Mouse (Mus musculus) kidney, embryonic 15.5 days (tissue): Measurements from ENCODE around the gene Tspear. TPM values are rescaled to one million over a fixed set of nuclear protein-coding genes. Genes with fewer than 3 reads are reported as not detected.
"Not testable (repeated sequence)": the region's sequence is repeated elsewhere in the genome, so short reads cannot be mapped to it uniquely, and the experiment has no call there.

Source experiments
- ATAC-seq: fragments of 200-750 bp; cut with Nextera tagmentation; replicated peaks from 2 replicates; pipeline ENCODE4 v1.8.0; 2017; ENCODE audit warnings: moderate TSS enrichment; ENCODE audit not compliant: low FRiP score
- H3K27ac ChIP-seq: fragments of 300-500 bp; sonication (generic); 2 replicates; pipeline ENCODE4 v1.5.1; 2015; ENCODE audit warnings: mild to moderate bottlenecking, inconsistent platforms
- H3K27me3 ChIP-seq: fragments of 300-500 bp; sonication (generic); 2 replicates; pipeline ENCODE4 v1.6.1; 2015; ENCODE audit warnings: inconsistent platforms
- H3K36me3 ChIP-seq: fragments of 300-500 bp; sonication (generic); 2 replicates; pipeline ENCODE4 v1.6.1; 2015; ENCODE audit warnings: inconsistent platforms
- H3K4me1 ChIP-seq: fragments of 300-500 bp; sonication (generic); 2 replicates; pipeline ENCODE4 v1.6.1; 2015; ENCODE audit warnings: inconsistent platforms
- H3K4me2 ChIP-seq: fragments of 300-500 bp; sonication (generic); 2 replicates; pipeline ENCODE4 v1.6.1; 2015; ENCODE audit warnings: moderate library complexity, mild to moderate bottlenecking, inconsistent platforms
- H3K4me3 ChIP-seq: fragments of 300-500 bp; sonication (generic); replicated peaks from 2 replicates; pipeline ENCODE4 v1.5.1; 2015; ENCODE audit warnings: mild to moderate bottlenecking, inconsistent platforms
- H3K9ac ChIP-seq: fragments of 300-500 bp; sonication (generic); 2 replicates; pipeline ENCODE4 v1.6.1; 2015; ENCODE audit warnings: mild to moderate bottlenecking, inconsistent platforms
- H3K9me3 ChIP-seq: fragments of 300-500 bp; sonication (generic); replicated peaks from 2 replicates; pipeline ENCODE4 v1.6.1; 2016; ENCODE audit warnings: inconsistent platforms
- WGBS: fragments of 180-500 bp; shearing (Covaris S2); methylation state at CpG from one replicate; pipeline ENCODE4 v1.1.7; 2015; ENCODE audit warnings: mixed read lengths; 5-methylcytosine and 5-hydroxymethylcytosine counted together
- polyA plus RNA-seq: library from polyadenylated mRNA; unstranded; fragments of >200 nt; fragmentation: Nextera tagmentation; extraction: Ambion mirVana; gene quantifications from 2 replicates; pipeline ENCODE4 v1.2.1, GENCODE M21; 2015

Gene Tspear
- polyA plus RNA-seq, 1 experiment from 2014 or later, result 0.90 TPM

- not testable (repeated sequence) for H3K9me3 ChIP-seq, ATAC-seq
- WGBS, result 47% methylated on average over 3 of the region's 3 CpGs
These were observed 112.0 kb downstream of the Tspear start for GRCm38 (mm10) chr10:77798164-77798920.

GRCm38 (mm10) chr10:77798921-77799508, 112.6 kb downstream of the Tspear start, which contains the start of gene Gm19668:
Gene Gm19668 (minus strand): TSS chr10:77799133.
- H3K9ac ChIP-seq, result no peak within 1 kb of the TSS
- H3K27me3 ChIP-seq, result no peaks in the 10 kb centered on the region
- no peak within 1 kb of the TSS for H3K4me2 ChIP-seq
- no peaks in the 10 kb centered on the region for H3K9me3 ChIP-seq
- H3K4me1 ChIP-seq, result 0 out of 2 replicates have a peak, but pooled peaks cover 2% of the 10 kb centered on the region
- 46% methylated on average over 8 of the region's 8 CpGs for WGBS
- no peaks in the 10 kb centered on the region for H3K36me3 ChIP-seq
- no peak for ATAC-seq
- no peak within 1 kb of the TSS for H3K27ac ChIP-seq
- no peak within 1 kb of the TSS for H3K4me3 ChIP-seq

More at GRCm38 (mm10) chr10:77798164-77798920, 112.0 kb downstream of the Tspear start:
- H3K27me3 ChIP-seq, H3K27ac ChIP-seq, H3K36me3 ChIP-seq, H3K4me3 ChIP-seq, H3K4me1 ChIP-seq, H3K4me2 ChIP-seq, H3K9ac ChIP-seq: not testable (repeated sequence)

GRCm38 (mm10) chr10:77804095-77804494, 117.7 kb downstream of the Tspear start:
- WGBS, result 84% methylated on average over 3 of the region's 3 CpGs
- Histone ChIP-seq H3K9ac (no peak overlapping the region), H3K4me2 (no peak overlapping the region), H3K36me3 (no peaks in the 10 kb centered on the region), H3K4me1 (no peaks in the 10 kb centered on the region), H3K27me3 (no peaks in the 10 kb centered on the region), H3K27ac (no peak overlapping the region), H3K4me3 (no peak overlapping the region), H3K9me3 (no peaks in the 10 kb centered on the region)
- ATAC-seq, result no peak

- Histone ChIP-seq H3K9ac (no peak within 1 kb of the TSS), H3K27ac (no peak within 1 kb of the TSS), H3K9me3 (no peaks in the 10 kb centered on the region), H3K36me3 (no peaks in the 10 kb centered on the region), H3K4me2 (no peak within 1 kb of the TSS), H3K4me3 (no peak within 1 kb of the TSS), H3K4me1 (no peaks in the 10 kb centered on the region), H3K27me3 (no peaks in the 10 kb centered on the region)
- ATAC-seq, result no peak
- 68% methylated on average over 5 of the region's 5 CpGs for WGBS
These were observed 125.4 kb downstream of the Tspear start, which contains the start of gene Gm9507 for GRCm38 (mm10) chr10:77811743-77812142. Gene Gm9507 (minus strand): TSS chr10:77811843.

- Histone ChIP-seq H3K9ac (no peak within 1 kb of the TSS), H3K4me3 (no peak within 1 kb of the TSS), H3K27ac (no peak within 1 kb of the TSS), H3K36me3 (no peaks in the 10 kb centered on the region), H3K4me2 (no peak within 1 kb of the TSS), H3K27me3 (no peaks in the 10 kb centered on the region), H3K4me1 (no peaks in the 10 kb centered on the region), H3K9me3 (no peaks in the 10 kb centered on the region)
- WGBS, result 53% methylated on average over 4 of the region's 4 CpGs
- ATAC-seq, result no peak
These were observed 128.0 kb downstream of the Tspear start, which contains the start of gene Gm2696 for GRCm38 (mm10) chr10:77814382-77814781. Gene Gm2696 (plus strand): TSS chr10:77814682.

- no peak overlapping the region for H3K4me2 ChIP-seq
- H3K4me1 ChIP-seq, result no peaks in the 10 kb centered on the region
- no peak overlapping the region for H3K27ac ChIP-seq
- H3K9me3 ChIP-seq, result no peaks in the 10 kb centered on the region
- no peak overlapping the region for H3K9ac ChIP-seq
- ATAC-seq, result no peak
- 30% methylated on average over 5 of the region's 5 CpGs for WGBS
- H3K36me3 ChIP-seq, result no peaks in the 10 kb centered on the region
- no peaks in the 10 kb centered on the region for H3K27me3 ChIP-seq
- no peak overlapping the region for H3K4me3 ChIP-seq
These were observed 129.1 kb downstream of the Tspear start for GRCm38 (mm10) chr10:77815514-77815913.

GRCm38 (mm10) chr10:77818523-77818922, 132.2 kb downstream of the Tspear start:
- ATAC-seq, result no peak

GRCm38 (mm10) chr10:77819203-77819602, 132.8 kb downstream of the Tspear start:
- Histone ChIP-seq H3K4me2 (no peak overlapping the region), H3K4me3 (no peak overlapping the region), H3K9ac (no peak overlapping the region), H3K27me3 (no peaks in the 10 kb centered on the region), H3K27ac (no peak overlapping the region), H3K9me3 (no peaks in the 10 kb centered on the region), H3K4me1 (no peaks in the 10 kb centered on the region), H3K36me3 (no peaks in the 10 kb centered on the region)
- WGBS, result 51% methylated on average over 4 of the region's 4 CpGs
- no peak for ATAC-seq

More at GRCm38 (mm10) chr10:77818523-77818922, 132.2 kb downstream of the Tspear start:
- Histone ChIP-seq H3K36me3 (no peaks in the 10 kb centered on the region), H3K27me3 (no peaks in the 10 kb centered on the region), H3K9me3 (no peaks in the 10 kb centered on the region), H3K4me1 (no peaks in the 10 kb centered on the region), H3K4me3 (no peak overlapping the region), H3K27ac (no peak overlapping the region), H3K9ac (no peak overlapping the region), H3K4me2 (no peak overlapping the region)
- 96% methylated on average over 4 of the region's 4 CpGs for WGBS

- ATAC-seq, result no peak
- no peaks in the 10 kb centered on the region for H3K27me3 ChIP-seq
- no peaks in the 10 kb centered on the region for H3K9me3 ChIP-seq
- H3K4me1 ChIP-seq, result no peaks in the 10 kb centered on the region
- H3K9ac ChIP-seq, result no peak within 1 kb of the TSS
- H3K4me2 ChIP-seq, result no peak within 1 kb of the TSS
- WGBS, result 61% methylated on average over 6 of the region's 6 CpGs
- no peaks in the 10 kb centered on the region for H3K36me3 ChIP-seq
- no peak within 1 kb of the TSS for H3K27ac ChIP-seq
- no peak within 1 kb of the TSS for H3K4me3 ChIP-seq
These were observed 140.6 kb downstream of the Tspear start, which contains the start of gene Krtap10-4 for GRCm38 (mm10) chr10:77826951-77827350. Gene Krtap10-4 (minus strand): TSS chr10:77827095.

- no peak for ATAC-seq
- no peak within 1 kb of the TSS for H3K27ac ChIP-seq
- H3K27me3 ChIP-seq, result no peaks in the 10 kb centered on the region
- H3K9ac ChIP-seq, result no peak within 1 kb of the TSS
- 70% methylated on average over 9 of the region's 9 CpGs for WGBS
- H3K4me3 ChIP-seq, result no peak within 1 kb of the TSS
- no peaks in the 10 kb centered on the region for H3K36me3 ChIP-seq
- no peak within 1 kb of the TSS for H3K4me2 ChIP-seq
- no peaks in the 10 kb centered on the region for H3K9me3 ChIP-seq
- H3K4me1 ChIP-seq, result no peaks in the 10 kb centered on the region
These were observed 149.3 kb downstream of the Tspear start, which contains the start of gene Krtap10-10 for GRCm38 (mm10) chr10:77835647-77836046. Gene Krtap10-10 (plus strand): TSS chr10:77835947.

- ATAC-seq, result no peak
- no peak overlapping the region for H3K4me3 ChIP-seq
- WGBS, result 70% methylated on average over 6 of the region's 6 CpGs
These were observed 152.6 kb downstream of the Tspear start for GRCm38 (mm10) chr10:77839006-77839405.

GRCm38 (mm10) chr10:77846503-77846902, 160.1 kb downstream of the Tspear start, which contains the start of gene Gm36176:
Gene Gm36176 (plus strand): TSS chr10:77846803.
- Histone ChIP-seq H3K27ac (no peak within 1 kb of the TSS), H3K4me3 (no peak within 1 kb of the TSS), H3K4me1 (no peaks in the 10 kb centered on the region), H3K27me3 (no peaks in the 10 kb centered on the region), H3K36me3 (no peaks in the 10 kb centered on the region), H3K9me3 (0 out of 2 replicates have a peak, but pooled peaks cover 2% of the 10 kb centered on the region), H3K4me2 (no peak within 1 kb of the TSS), H3K9ac (no peak within 1 kb of the TSS)
- 69% methylated on average over 3 of the region's 3 CpGs for WGBS
- no peak for ATAC-seq

More at GRCm38 (mm10) chr10:77839006-77839405, 152.6 kb downstream of the Tspear start:
- Histone ChIP-seq H3K27ac (no peak overlapping the region), H3K9ac (no peak overlapping the region), H3K36me3 (no peaks in the 10 kb centered on the region), H3K4me2 (no peak overlapping the region), H3K27me3 (no peaks in the 10 kb centered on the region), H3K9me3 (no peaks in the 10 kb centered on the region), H3K4me1 (no peaks in the 10 kb centered on the region)
